Mouse (Mus musculus): ENCODE results near the gene Mapk8ip1. TPM values are rescaled to one million over a fixed set of nuclear protein-coding genes. Genes with fewer than 3 reads are reported as not detected.

Gene Mapk8ip1
- polyA plus RNA-seq, 1 experiment, result 13.6 TPM

Other genes starting within 250 kb of the Mapk8ip1 start
- gene Pex16, start 26.6 kb downstream of the Mapk8ip1 start, polyA plus RNA-seq (2012; rRNA removed), result 96.0 and 180 TPM in 2 replicates
- gene Large2, start 26.4 kb downstream of the Mapk8ip1 start, polyA plus RNA-seq (2012; rRNA removed), result 22.6 and 27.0 TPM in 2 replicates
- gene 1700029I15Rik, start 18.7 kb downstream of the Mapk8ip1 start, polyA plus RNA-seq (2012; rRNA removed), result 6.0 and 7.5 TPM in 2 replicates
- 28.7 and 30.9 TPM in 2 replicates for gene Cry2, start 32.8 kb upstream of the Mapk8ip1 start, polyA plus RNA-seq (2012; rRNA removed)
- 43.0 and 57.1 TPM in 2 replicates for gene Slc35c1, start 59.3 kb upstream of the Mapk8ip1 start, polyA plus RNA-seq (2012; rRNA removed)
- 43.6 and 77.9 TPM in 2 replicates for gene Chst1, start 198.4 kb upstream of the Mapk8ip1 start, polyA plus RNA-seq (2012; rRNA removed)

Measured in gonadal fat pad, adult 2 months (tissue).